Mouse (Mus musculus): Measurements from ENCODE around the gene Atf3.

Gene Atf3

DNA sequence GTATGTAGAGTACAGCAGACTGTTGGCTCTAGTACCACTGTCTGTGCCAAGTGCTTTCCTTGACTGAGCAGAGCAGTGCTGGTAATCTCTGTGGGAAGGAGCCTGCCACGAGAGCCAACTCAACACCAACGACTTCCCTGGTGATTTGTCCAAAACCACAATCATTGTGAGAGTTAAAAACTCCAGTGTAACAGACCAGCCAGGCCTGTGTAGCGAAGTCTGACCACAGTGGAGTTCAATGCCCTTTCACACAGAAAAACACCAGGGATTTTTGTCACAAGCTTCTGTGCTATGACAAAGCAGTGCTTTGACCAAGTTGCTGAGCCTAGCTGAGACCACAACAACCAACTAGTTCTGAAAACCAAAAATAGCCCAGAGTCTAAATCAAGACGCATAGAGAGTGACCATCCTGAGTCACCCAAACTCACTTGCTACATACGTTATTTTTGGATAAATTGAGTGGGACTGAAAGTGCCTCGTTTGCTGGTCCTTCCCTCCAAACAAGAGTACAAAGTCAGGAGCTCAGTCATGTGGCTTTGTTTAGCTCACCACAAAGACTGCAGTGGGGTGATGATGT, 12.6 kb upstream of the Atf3 start:
- no peak for DNase-seq (ENCODE audit: low read depth)

GRCm38 (mm10) chr1:191226570-191226969, 8.7 kb upstream of the Atf3 start:
- no peak for DNase-seq (ENCODE audit: low read depth)

DNA sequence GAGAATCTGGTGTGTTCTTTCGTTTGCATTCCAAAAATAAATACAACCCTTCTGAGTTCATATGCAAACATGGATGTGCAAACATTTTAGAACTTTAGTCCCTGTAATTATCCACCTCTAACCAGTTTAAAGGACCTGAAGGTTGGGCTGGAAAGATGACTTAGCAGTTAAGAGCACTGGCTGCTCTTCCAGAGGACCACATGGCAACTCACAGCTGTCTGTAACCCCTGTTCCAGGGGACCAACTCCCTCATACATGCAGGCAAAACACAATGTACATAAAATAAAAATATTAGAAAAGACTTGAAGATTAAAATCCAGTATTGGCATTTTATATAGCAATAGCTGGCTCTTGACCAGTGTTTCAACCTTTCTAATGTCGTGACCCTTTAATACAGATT, 7.9 kb upstream of the Atf3 start:
- DNase-seq (ENCODE audit: low read depth): no peak

GRCm38 (mm10) chr1:191224981-191225703, 7.3 kb upstream of the Atf3 start:
- DNase-seq (ENCODE audit: low read depth): peak; percentile 53

DNA sequence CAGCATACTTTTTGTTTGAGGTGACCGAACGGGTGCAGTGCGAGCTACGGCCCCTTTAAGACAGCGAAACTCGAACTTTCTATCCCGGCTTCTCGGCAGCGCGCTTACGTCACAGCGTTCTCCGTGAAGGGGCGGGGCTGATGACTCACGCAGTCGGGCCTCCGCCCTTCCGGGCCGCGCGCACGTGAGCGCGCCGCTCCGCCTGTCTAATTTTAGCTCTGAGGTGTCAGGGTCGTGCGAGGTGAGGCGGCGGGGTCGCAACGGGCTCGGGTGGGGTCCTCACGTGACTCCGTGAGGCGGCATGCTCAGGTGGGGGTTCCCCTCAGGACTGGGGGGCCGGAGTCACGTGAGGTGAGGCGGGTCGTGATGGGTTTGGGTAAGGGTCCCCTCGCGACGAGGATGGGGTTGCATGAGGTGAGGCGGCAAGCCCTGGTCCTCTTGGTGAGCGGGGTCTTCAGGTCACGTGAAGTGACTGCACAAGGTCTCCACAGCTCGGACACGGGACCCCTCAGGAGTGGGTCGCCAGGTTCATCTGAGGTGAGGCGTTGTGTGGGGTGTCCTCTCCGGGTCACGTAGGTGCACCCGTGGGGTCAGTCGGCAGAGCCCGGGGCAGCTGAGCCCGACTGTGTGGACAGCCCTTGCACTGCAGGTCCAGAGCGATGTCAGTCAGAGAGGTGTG, 6.6 kb upstream of the Atf3 start:
- DNase-seq (ENCODE audit: low read depth): peak; percentile 88

- DNase-seq (ENCODE audit: low read depth): no peak
These were observed 6.1 kb upstream of the Atf3 start for GRCm38 (mm10) chr1:191223930-191224301.

DNA sequence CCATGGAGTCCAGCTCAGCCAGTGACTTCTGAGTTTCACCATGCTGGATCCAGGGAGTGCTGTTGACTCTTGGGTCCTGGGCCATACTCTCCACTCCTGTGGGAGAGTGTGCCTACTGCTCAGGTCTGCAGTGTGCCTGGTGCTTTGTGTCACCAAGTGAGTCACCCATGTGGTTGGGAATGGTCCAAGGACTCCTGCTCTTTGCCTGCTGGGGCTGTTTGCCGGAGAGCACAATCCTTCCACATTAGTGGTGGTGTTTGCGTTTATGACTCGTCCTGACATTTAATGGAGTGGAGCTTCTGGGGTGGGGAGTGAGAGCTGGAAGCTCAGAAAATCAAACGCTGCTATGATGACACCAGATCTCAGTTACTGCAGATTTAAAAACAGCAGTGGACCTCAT, 4.2 kb upstream of the Atf3 start:
- DNase-seq (ENCODE audit: low read depth): no peak

GRCm38 (mm10) chr1:191220588-191220987, 2.7 kb upstream of the Atf3 start:
- no peak for DNase-seq (ENCODE audit: low read depth)

DNA sequence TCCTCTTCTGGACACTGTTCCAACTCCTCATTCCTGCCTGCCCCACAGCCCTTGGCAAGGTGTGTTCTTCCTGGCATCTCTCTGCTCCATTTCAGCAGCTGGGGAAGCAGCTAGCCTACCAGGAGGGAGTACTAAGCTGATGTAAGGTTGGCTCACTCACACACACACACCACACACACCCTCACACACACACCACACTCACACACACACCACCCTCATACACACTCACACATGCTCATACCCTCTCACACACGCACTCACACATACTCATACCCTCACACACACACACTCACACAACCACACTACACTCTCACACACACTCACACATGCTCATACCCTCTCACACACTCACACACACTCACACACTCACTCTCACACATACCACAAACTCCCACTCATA, 1.9 kb upstream of the Atf3 start:
- DNase-seq (ENCODE audit: low read depth): no peak

DNA sequence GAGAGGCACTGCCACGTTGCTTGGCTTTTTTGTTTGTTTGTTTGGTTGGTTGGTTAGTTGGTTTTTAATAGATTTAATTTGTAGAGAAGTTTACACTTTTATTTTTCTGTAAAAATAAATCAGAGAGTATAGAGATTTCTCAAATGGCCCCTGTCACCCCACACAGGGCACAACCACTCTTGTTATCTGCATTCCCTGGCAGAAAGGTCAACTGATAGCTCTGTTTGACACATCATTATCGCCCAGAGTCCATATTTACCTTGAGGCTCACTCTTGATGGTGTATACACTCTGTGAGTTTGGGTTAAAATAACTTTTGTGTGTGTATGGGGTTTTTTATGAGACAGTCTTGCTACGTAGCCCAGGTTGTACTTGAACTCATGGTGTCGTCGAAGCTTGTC, 744 bp upstream of the Atf3 start:
- DNase-seq (ENCODE audit: low read depth): no peak

GRCm38 (mm10) chr1:191215776-191216661, 1.8 kb downstream of the Atf3 start:
- DNase-seq (ENCODE audit: low read depth): no peak

- DNase-seq (ENCODE audit: low read depth): no peak
These were observed 6.7 kb downstream of the Atf3 start for GRCm38 (mm10) chr1:191211096-191211495.

DNA sequence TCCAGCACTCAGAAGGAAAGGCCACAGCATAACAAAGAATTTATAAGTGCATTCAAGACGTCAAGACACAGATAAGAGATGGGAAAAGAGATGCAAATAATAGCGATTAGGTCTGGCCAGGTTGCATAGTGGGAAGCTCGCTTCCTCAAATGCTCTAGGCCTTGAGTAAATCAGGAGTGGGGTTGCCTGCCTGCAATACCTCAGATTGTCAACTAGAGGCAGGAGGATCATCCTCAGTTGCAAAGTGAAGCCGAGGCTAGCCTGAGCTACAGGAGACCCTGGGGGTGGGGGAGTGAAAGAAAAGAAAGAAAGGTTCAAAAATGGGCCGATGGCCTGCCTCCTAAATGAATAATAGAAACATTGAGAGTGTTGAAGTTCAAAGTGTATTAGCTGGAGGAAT, 12.0 kb downstream of the Atf3 start:
- no peak for DNase-seq (ENCODE audit: low read depth)

DNA sequence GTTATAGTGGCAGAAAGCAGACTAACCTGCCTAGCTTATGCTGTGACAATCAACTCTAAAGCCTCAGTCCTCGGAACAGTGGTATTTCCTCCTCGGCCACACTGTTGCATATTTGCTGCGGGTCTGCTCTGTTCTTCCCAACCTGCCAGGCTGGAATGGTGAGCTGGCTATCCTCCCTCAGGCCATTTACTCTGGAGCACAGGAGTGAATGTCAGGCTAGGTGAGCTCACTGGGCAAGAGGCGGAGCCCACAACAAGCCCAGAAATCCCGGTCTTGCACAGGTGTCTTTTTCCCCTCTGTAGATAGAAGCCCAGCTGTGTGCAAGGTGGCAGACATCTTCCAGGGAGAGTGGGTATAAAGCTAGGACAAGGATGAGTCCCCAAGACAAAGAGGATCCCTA, 13.0 kb downstream of the Atf3 start:
- DNase-seq (ENCODE audit: low read depth): no peak

DNA sequence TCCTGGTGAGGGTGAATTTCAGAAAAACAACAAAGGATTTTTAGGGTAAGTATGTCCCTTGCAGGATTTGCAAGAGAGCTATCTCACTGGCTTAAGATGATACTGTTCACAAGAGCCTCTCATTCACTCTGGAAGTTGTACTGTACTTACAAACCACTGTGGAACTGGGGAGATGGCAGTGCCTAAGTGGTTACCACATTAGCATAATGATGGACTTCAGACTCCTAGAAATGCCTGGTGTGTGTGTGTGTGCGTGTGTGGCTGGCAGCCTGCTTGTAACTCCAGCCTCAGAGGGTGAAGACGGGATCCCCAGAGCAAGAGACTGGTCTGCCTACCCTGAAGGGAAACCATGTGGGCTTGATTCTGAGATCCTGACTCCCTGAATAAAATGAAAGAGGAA, 14.3 kb downstream of the Atf3 start:
- no peak for DNase-seq (ENCODE audit: low read depth)

DNA sequence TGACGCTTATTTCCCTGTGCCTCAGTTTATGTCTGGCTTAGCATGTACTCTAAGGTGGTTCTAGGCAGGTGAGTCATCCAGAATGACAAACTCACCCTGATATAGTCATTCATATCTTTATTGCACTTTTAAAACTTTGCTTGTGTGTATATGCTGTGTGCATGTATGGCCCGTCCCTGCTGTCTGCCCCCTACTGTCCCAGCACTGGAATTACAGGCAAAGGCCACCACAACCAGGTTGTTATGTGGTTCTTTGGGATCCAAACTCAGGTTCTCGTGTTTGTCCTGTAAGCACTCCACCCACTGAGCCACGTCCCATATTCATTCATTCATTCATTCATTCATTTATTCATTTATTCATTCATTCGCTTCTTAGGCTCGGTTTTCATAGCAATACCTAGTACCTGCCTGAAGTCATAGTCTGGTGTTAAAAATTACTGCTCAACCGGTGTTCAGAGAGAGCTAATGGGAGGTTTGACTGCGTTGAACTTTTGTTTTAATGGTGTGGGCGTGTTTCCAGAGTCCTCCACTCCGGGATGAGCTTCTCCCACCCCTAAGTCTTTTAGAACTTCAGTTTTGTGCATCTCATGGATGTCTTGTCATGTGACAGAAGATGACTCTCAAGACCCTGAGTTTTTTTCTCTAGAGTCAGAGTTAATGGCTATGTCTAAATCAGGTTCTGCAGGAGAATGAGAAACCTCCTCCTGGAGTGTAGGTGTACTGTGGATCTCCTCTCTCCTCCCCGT, 15.5 kb downstream of the Atf3 start:
- no peak for DNase-seq (ENCODE audit: low read depth)

DNA sequence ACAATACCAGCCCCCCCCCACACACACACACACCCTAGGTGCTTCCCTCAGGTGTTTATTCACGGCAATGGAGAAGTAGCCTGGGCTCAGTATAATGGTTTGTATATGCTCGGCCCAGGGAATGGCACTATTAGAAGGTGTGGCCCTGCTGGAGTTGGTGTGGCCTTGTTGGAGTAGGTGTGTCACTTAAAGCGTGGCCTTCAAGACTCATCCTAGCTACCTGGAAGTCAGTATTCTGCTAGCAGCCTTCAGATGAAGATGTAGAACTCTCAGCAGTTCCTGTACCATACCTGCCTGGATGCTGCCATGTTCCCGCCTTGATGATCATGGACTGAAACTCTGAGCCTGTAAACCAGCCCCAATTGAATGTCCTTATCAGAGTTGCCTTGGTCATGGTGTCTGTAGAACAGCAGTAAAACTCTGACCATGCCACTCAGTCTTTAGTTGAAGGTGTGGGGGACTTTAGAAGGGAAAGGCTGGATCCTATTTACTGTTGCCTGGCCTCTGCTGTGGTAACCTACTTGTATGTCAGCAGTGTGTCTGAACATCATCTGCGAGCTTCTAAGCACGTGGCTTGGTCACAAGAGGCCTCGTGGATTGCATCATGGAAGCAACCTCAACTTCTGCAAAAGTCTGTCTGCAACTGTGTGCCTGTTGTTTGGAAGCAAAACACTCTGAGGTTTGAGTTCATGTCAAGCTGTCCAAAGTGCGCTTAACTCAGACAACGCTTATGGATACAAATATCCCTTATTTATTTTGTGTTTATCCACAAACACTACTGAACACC, 16.8 kb downstream of the Atf3 start:
- no peak for DNase-seq (ENCODE audit: low read depth)

DNA sequence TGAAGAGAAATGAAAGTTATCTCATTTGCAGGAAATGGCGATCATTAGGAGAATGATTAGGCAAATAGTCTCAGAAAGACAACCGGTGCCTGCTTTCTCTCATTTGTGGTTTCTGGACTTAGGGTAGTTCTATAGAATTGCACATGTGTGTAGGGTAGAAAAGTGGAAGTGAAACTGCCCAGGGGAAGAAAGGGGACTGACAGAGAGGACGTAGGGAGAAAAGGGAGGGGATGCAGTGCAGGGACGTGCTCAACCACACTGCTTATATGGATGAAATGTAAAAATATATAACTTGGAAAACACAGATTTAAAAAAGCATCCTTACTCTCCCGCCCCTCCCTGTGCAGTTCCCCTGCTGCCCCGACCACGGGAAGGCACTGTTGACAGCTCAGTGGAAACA, 19.9 kb downstream of the Atf3 start:
- DNase-seq (ENCODE audit: low read depth): no peak

DNA sequence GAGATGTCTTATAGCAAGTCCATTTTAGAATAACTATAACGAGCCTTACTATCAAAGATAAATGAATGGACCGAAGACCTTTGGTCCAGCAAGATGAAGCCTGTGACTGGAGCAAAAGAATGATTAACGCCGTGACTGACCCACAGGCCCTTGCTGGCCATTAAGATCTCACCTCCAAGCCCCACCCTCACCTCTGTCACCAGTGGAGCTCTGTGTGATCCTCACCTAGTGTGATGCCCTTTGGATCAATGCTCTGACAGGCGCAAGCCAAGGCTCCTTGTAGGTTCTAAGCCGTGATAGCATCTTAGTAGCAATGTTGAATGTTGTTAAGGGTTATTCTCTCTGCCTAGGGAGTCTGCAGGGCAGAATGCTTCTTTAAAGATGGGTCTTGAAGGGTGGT, 21.8 kb downstream of the Atf3 start:
- no peak for DNase-seq (ENCODE audit: low read depth)

GRCm38 (mm10) chr1:191193657-191194424, 24.0 kb downstream of the Atf3 start:
- no peak for DNase-seq (ENCODE audit: low read depth)
